In genomic region chr13:97662741-97663140, GRCm38 (mm10) we compare ENCODE assay signal across 10 mouse cellular contexts.
DNase-seq lines count a peak whose midpoint lies in the region; ATAC-seq lines count a peak whose summit lies in the region.
"Had no signal": no experiment of that assay in that cellular context is flagged by ENCODE, and none has a peak within 500 bp of the region (broad histone marks: within the 10 kb centered on the region; RNA-seq: fewer than 3 reads in every experiment).

No protein-coding gene starts in this region.

- H3K4me3 ChIP-seq in hindbrain, embryonic 15.5 days: no peak overlapping the region
- no peak overlapping the region for H3K4me3 ChIP-seq in hindbrain, embryonic 11.5 days (ENCODE audit: low read depth, low read length)
- no peak overlapping the region for H3K4me3 ChIP-seq in embryonic facial prominence, embryonic 12.5 days
- H3K4me3 ChIP-seq: limb, embryonic 12.5 days; neural tube, embryonic 13.5 days had no signal

- no peak overlapping the region for H3K4me2 ChIP-seq in hindbrain, embryonic 15.5 days
- no peak overlapping the region for H3K4me2 ChIP-seq in hindbrain, embryonic 11.5 days (replicated peaks; ENCODE audit: low read depth, low read length)
- H3K4me2 ChIP-seq in embryonic facial prominence, embryonic 12.5 days (replicated peaks): no peak overlapping the region
- H3K4me2 ChIP-seq: limb, embryonic 12.5 days; neural tube, embryonic 13.5 days had no signal

- peak; percentile 73 for ATAC-seq in hindbrain, embryonic 15.5 days (ENCODE audit: low FRiP score, low read depth)
- no peak for ATAC-seq in hindbrain, embryonic 11.5 days (ENCODE audit: low FRiP score)
- peak; percentile 69; the same call in 1 of the 2 replicates for ATAC-seq in embryonic facial prominence, embryonic 12.5 days (ENCODE audit: insufficient number of reproducible peaks, insufficient read depth, low FRiP score, low TSS enrichment)

- no peak overlapping the region for H3K9ac ChIP-seq in hindbrain, embryonic 15.5 days
- no peak overlapping the region for H3K9ac ChIP-seq in hindbrain, embryonic 11.5 days (ENCODE audit: low read depth, low read length)
- no peak overlapping the region for H3K9ac ChIP-seq in embryonic facial prominence, embryonic 12.5 days
- H3K9ac ChIP-seq: limb, embryonic 12.5 days; neural tube, embryonic 13.5 days had no signal

- H3K9me3 ChIP-seq in hindbrain, embryonic 15.5 days: no peaks in the 10 kb centered on the region
- H3K9me3 ChIP-seq in hindbrain, embryonic 11.5 days (ENCODE audit: control insufficient read depth, low read length): no peaks in the 10 kb centered on the region
- H3K9me3 ChIP-seq in embryonic facial prominence, embryonic 12.5 days: no peaks in the 10 kb centered on the region
- H3K9me3 ChIP-seq: limb, embryonic 12.5 days; neural tube, embryonic 13.5 days had no signal

- no peak overlapping the region for H3K27ac ChIP-seq in hindbrain, embryonic 15.5 days (replicated peaks)
- no peak overlapping the region for H3K27ac ChIP-seq in hindbrain, embryonic 11.5 days (ENCODE audit: low read depth, low read length)
- H3K27ac ChIP-seq in embryonic facial prominence, embryonic 12.5 days: peak overlapping the region; percentile 81
- H3K27ac ChIP-seq: limb, embryonic 12.5 days; neural tube, embryonic 13.5 days had no signal

- intact Hi-C loops in heart, postnatal 36 days (cut with DNase I): no loop called here
- intact Hi-C loops in left cerebral cortex, postnatal 25 days (cut with DNase I): no loop called here

- no peaks in the 10 kb centered on the region for H3K27me3 ChIP-seq in hindbrain, embryonic 15.5 days
- H3K27me3 ChIP-seq in hindbrain, embryonic 11.5 days (ENCODE audit: control insufficient read depth, insufficient read depth, low read length): no peaks in the 10 kb centered on the region
- H3K27me3 ChIP-seq in embryonic facial prominence, embryonic 12.5 days: no peaks in the 10 kb centered on the region
- H3K27me3 ChIP-seq: limb, embryonic 12.5 days; neural tube, embryonic 13.5 days had no signal

- peaks cover 6% of the 10 kb centered on the region; the same call in 1 of the 2 replicates for H3K4me1 ChIP-seq in hindbrain, embryonic 15.5 days (replicated peaks)
- no peaks in the 10 kb centered on the region for H3K4me1 ChIP-seq in hindbrain, embryonic 11.5 days (replicated peaks; ENCODE audit: control insufficient read depth, insufficient read depth, low read length)
- peaks cover 7% of the 10 kb centered on the region for H3K4me1 ChIP-seq in embryonic facial prominence, embryonic 12.5 days

- H3K36me3 ChIP-seq in hindbrain, embryonic 15.5 days: no peaks in the 10 kb centered on the region
- no peaks in the 10 kb centered on the region for H3K36me3 ChIP-seq in hindbrain, embryonic 11.5 days (ENCODE audit: control insufficient read depth, insufficient read depth, low read length)
- no peaks in the 10 kb centered on the region for H3K36me3 ChIP-seq in embryonic facial prominence, embryonic 12.5 days
- H3K36me3 ChIP-seq: limb, embryonic 12.5 days; neural tube, embryonic 13.5 days had no signal

- DNase-seq in hindbrain, embryonic 11.5 days (ENCODE audit: low spot score): no peak
- peak; percentile 26 for DNase-seq in MN1 (ENCODE audit: low spot score)
- DNase-seq in heart, postnatal 36 days: peak; percentile 64 to 65
- DNase-seq in left cerebral cortex, postnatal 25 days (ENCODE audit: low spot score in 2 of 2): no peak
- DNase-seq in frontal cortex, postnatal 36 days (ENCODE audit: low spot score in 2 of 2): no peak
- no peak for DNase-seq in frontal cortex, postnatal 14 days (ENCODE audit: low spot score in 2 of 2)

- 55% methylated on average over 8 of the region's 8 CpGs for whole genome bisulfite sequencing in hindbrain, embryonic 15.5 days
- WGBS in hindbrain, embryonic 11.5 days: 69% methylated on average over 8 of the region's 8 CpGs
- 32% methylated on average over 8 of the region's 8 CpGs for WGBS in embryonic facial prominence, embryonic 12.5 days

Comparison
In these comparisons a context has a peak if more than half of its experiments do, and no peak if none do; other contexts are left out.
1. DNase-seq: peak in MN1 (single experiment) and heart, postnatal 36 days (2 of 2); none in hindbrain, embryonic 11.5 days (single experiment), left cerebral cortex, postnatal 25 days (0 of 2), frontal cortex, postnatal 36 days (0 of 2) and frontal cortex, postnatal 14 days (0 of 2).